Mouse (Mus musculus): ENCODE measurements around the gene Wsb1.

The Wsb1 gene

DNA sequence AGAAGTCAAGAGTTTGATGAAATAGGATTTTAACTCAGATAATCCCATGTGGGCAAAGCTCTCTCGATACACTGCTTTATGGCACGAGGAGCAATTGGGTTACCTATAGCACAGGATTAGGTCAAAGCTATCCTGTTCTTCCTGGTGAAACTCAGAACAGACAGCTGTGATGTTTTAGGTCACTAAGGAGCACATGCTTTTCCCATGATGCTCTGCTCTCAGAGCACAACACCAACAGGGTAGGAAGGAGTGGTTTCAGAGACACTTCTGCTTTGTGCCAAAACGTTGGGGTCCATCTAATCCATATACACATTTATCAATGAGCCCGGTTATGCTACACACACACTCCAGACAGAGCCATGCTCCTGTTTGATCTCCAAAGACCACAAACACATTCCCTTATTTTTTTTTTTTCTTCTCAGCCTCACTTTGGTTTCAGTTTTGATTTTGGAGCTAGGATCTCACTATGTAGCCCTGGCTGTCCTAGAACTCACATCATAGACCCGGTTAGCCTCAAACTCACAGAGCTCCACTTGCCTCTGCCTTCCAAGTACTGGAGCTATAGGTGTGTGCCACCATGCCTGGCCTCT, 44.5 kb downstream of the Wsb1 start:
- DNase-seq: no peak

DNA sequence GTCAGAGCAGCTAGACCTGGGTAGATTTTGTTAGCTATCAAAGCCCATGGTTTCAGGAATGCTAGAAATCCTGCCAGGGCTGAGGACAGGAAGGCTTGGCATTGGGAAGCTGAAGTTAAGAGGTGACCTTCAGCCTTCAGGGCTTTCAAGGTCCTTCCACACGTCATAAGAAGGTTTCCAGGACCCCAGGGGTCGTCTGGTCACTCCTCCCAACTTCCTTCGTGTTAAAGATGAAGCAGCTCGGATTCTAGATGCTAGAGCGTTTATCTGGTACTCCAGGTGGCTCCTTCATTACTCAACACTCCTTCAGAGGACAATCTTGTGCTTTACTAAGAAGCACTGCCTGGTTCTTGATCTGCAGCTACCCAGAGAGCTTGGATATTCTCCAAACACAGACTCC, 45.4 kb downstream of the Wsb1 start:
- DNase-seq: no peak

DNA sequence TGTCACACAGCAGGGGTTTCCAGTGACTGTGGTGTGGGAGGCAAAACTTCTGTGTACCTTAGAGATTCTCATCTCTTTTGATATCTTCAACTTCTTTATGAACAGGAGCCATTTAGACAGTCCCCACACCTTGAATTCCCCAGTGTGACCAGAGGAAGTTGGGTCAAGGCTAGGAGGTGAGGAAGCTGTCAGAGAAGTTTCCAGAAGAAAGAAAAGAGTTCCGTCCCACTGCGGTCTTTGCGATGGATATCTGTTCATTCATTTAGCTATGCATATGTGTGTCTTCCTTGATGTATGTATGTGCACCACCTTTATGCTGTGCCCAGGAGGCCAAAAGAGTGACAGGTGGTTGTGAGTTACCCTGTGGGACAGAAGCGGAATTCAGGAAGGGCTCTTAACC, 46.0 kb downstream of the Wsb1 start:
- no peak for DNase-seq

DNA sequence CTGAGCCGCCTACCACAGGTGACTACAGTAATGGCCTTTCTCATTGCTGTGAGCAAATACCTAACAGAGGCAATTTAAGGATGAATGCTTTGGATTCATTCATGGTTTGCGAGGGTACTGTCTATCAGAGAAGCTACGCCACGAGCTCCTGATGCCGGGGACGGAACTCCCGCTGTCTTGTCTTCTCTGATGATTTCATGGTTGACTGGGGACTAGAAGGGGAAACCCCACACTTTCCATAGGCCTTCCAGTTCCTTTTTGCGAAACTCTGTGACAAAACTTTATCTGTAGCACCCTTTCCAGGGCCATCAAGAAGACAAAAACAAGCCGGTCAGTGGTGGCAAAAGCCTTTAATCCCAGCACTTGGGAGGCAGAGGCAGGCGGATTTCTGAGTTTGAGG, 46.8 kb downstream of the Wsb1 start:
- peak in 1 of 2 experiments; percentile 25 for DNase-seq

DNA sequence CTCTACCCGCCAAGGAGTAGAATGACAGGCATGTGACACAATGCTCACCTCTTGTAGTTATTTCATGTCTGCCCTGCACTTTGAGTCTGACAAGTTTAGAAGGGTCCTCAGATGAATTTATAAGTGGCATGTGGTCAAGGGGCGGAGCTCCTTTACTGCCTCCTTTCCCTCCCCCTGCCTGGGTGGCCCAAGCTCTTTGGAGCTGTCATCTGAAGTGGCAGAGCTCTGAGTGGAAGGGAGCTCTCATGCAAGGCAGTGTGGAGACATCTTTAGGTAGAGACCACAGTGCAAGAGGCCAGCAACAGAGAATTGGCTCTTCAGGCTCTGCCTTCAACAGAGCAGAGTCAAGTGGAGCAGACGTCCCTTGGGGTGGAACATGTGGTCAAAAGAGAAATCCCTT, 50.0 kb downstream of the Wsb1 start:
- DNase-seq: no peak

DNA sequence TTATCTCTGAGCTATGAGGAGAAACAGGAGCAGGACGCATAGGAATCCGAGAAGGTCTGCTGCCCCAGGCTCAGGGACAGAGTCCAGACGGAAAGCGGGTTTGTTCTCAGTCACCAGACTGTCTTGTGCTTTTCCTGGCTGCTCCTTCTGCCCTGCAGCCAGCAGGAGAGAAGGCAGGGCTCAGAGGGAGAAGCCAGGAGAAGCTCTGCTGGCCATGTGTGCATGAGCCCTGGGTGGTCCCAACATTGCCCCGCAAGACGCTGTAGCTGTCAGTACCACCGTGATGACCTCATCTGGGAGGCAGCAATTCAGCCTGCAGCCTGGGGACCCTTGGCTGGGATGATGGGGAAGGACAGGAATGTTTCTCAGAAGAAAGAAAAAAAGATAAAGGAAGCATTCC, 54.0 kb downstream of the Wsb1 start:
- DNase-seq: no peak

DNA sequence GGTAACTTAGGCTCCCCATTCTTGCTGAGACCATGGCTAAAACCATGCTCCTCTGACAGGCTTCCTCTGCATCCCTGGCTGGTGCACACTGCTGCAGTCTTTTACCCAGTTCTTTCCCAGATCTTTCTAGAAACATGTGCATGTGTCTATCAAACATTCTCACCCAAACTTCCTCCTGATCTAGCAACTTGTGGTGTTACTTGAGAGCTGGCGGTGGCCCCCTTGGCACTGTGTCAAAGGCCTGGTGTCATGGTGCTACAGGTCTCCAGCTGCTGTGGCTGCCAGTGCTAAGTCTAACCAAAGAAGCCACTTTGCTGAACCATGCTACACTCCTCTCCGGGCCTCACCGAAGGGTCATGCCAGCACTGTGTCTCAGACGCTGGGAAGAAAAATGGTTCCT, 55.9 kb downstream of the Wsb1 start:
- DNase-seq: no peak

DNA sequence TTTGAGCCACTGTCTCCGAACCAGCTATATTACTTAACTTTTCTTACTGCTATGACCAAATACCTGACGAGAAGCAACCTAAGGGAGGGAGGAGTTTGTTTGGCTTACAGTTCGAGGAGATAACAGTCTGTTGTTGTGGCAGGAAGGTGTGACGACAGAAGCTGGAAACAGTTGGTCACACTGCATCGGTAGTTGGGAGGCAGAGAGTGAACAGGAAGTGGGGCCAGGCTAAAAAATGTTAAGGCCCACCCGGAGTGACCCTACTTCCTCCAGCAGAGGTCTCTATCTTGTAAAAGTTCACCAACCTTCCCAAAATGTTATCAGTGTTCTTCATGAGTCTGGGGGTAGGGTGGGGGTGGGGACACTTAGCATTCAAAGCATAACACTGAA, 56.6 kb downstream of the Wsb1 start:
- no peak for DNase-seq

DNA sequence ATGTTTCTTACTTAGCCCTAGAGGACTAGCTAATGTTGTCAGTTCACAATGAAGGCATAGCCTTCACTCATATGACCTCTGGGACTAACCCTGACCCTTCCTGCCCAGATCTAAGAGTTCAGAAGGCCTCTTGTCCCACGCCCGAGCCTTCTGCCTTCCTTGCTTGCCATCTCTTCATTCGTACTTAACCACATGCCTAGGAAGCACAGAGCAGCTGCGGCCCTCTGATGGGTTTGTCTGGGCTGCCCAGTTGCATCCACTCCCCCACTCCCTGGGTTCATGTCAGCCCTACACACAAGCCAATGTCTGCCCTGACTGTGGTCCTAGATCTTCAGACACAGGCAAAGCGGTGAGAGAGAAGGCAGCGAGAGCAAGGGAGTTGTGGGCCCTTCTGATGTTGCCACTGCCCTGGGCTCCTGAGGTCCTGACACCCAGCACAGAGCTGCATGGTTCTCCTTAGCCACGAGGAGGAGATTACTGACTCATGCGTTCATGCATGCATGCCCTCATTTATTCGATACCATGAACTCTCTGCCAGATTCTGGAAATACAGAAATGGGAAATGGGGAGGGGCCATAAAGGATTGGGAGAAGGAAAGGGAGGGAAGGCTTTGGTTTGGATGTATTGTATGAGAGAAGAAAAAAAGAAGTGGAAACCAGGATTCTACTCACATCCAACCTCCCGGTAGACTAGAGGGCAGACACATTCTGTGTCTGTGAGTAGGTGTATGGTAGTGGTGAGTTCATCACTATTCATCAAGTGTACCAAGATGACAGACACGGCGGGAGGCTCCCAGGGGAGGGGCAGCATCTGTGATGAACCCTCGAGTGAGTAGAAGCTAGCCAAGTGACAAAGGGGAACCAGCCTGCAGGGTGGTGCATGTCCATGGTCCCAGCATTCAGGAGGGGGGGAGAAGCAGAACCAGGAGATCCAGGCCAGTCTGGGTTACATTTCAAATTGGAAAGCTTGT, 57.3 kb downstream of the Wsb1 start:
- DNase-seq: no peak

DNA sequence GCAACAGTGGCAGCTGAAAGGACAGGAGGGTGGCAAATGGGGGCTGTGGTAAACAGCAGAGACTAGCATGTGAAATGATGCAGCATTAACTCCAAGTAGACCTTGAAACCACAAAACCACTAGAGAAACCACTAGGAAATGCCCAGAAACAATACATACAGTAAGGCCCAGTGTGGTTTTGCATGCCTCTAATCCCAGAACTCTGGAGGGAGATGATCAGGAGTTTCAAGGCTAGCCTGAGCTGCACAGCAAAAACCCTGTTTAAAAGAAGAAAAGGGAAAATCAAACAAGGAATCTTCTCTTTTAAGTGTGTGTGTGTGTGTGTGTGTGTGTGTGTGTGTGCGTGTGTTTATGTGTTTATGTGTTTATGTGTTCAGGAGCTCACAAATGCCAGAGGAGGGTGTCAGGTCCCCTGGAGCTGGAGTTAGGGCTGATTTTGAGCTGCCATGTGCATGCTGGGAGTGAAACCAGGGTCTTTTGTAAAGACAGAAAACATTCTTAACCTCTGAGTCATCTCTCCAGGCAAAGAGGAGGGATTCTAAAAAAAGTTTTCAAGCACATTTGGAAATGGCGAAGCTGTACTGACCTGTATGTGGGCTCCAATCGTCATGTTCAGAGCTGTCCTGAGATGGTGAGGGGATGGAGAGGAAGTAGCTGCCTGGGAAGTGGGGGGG, 58.1 kb downstream of the Wsb1 start:
- no peak for DNase-seq

DNA sequence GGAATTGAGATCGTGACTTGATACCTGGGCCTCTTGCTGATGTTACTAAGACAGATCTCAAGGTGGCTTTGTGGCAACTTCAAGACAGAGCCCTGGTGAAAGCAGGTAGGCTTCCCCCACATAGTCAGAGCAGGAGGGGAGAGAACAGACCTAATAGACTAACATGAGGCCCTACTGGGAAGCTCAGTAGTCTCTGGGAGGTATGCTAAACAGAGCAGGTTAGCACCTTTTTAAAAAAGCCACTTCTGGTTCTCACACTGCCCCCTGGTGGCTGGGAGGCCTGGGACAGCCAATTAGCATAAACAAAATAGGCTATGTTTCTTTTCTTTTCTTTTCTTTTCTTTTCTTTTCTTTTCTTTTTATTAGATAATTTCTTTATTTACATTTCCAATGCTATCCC, 62.3 kb downstream of the Wsb1 start:
- DNase-seq: peak in 1 of 2 experiments; percentile 59

DNA sequence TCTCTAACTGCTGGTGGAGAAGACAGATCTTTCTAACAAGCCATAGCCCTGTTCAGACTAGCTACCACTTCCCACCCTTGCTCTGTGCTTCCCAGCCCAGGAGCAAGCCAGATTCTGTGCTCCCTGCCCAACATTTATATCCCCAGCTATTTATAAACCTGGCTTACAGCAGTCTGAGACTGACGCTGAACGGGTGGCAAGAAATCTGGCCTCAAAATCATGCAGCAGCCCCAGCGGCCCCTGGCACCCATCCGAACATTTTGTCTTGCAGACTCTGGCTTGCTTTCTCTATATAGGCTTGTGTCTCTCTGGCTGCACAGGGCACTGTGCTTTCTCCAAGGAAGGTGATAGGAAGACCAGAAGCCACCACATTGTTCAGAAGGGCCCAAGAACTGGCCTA, 63.3 kb downstream of the Wsb1 start:
- no peak for DNase-seq

DNA sequence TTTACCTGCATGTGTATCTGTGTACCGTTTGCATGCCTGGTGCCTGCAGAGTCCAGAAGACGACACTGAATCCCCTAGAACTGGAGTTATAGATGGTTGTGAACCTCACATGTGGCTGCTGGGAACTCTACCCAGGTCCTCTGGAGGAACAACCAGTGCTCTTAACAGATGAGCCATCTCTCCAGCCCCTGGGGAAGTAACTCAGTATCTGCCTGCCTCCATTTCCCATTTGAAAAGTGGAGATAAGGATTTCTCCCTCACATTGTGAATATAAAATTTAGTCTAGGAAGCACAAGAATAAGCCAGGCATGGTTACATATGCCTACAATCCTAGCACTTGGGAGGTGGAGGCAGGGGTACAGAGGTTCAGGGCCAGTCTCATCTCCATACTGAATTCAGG, 64.2 kb downstream of the Wsb1 start:
- no peak for DNase-seq
